Mouse (Mus musculus) olfactory bulb, adult 2 months (tissue): Measurements from ENCODE around the gene Wnt8b.

ENCODE experiments used
- CTCF ChIP-seq: fragments of 200-500 bp; IDR thresholded peaks from 2 replicates; pipeline ENCODE4 v1.5.1; 2012; ENCODE audit warnings: low read depth, mild to moderate bottlenecking, low read length, moderate library complexity; ENCODE audit not compliant: insufficient read depth
- POLR2A ChIP-seq: fragments of 200-500 bp; IDR thresholded peaks from 2 replicates; pipeline ENCODE4 v1.6.1; 2012; ENCODE audit warnings: mild to moderate bottlenecking, low read depth, low read length, moderate library complexity; ENCODE audit not compliant: insufficient read depth

GRCm38 (mm10) chr19:44544372-44544771, 51.1 kb downstream of the Wnt8b start:
- no peak for TF ChIP-seq POLR2A
- no peak for TF ChIP-seq CTCF
